Mouse (Mus musculus) gastrocnemius, adult 18-20 months (tissue): ENCODE measurements around the gene Trpc1. TPM values are rescaled to one million over a fixed set of nuclear protein-coding genes. Genes with fewer than 3 reads are reported as not detected.

Experiments
- DNase-seq: peaks from one replicate; pipeline ENCODE4 v3.0.0; 2021; ENCODE audit warnings: low spot score
- total RNA-seq, 2 experiments: library from RNA; stranded (reverse); gene quantifications; 2 replicates each; pipeline ENCODE4 v1.2.3; 2021

Gene Trpc1
- total RNA-seq, 2 experiments from 2014 or later, result 0.84 to 1.8 TPM

DNA sequence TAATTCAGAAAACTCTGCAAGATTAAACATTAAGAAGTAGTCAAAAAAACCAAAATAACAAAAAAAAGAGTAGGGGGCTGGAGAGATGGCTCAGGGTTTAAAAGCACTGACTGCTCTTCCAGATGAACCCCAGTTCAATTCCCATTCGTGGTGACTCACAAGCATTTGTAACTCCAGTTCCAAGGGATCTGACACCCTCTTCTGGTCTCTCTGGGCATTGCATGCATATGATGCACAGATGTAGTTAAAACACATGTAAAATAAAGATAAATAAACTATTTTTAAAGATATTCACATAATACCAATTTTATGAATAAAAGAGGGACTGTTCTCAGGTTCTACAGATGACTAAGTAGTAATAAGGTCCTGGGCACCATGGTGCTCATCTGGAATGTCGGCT is 52.4 kb downstream of the Trpc1 start:
- DNase-seq, result no peak

DNA sequence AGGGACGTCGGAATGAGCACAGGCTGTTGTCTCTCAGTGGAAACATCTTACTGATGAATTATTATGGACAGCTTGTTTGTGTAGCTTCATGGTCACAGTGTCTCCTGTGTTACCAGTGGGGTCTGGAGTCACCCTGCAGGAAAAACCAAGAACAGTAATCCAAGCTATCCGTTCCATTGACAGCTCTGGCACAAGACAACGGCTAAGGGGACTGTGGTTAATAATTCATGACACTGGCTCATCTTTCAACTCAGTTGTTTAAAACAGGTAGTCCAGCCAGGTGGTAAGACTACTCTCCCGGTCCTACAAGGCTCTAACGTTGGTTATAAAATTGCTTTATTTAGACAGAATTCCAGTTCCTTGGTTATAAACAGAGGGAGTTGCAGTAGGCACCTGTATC is 53.6 kb downstream of the Trpc1 start:
- DNase-seq, result no peak

GRCm38 (mm10) chr9:95695023-95695422 is 55.2 kb downstream of the Trpc1 start:
- DNase-seq, result no peak

- no peak for DNase-seq
Measured at GRCm38 (mm10) chr9:95694526-95694925, 55.6 kb downstream of the Trpc1 start.

DNA sequence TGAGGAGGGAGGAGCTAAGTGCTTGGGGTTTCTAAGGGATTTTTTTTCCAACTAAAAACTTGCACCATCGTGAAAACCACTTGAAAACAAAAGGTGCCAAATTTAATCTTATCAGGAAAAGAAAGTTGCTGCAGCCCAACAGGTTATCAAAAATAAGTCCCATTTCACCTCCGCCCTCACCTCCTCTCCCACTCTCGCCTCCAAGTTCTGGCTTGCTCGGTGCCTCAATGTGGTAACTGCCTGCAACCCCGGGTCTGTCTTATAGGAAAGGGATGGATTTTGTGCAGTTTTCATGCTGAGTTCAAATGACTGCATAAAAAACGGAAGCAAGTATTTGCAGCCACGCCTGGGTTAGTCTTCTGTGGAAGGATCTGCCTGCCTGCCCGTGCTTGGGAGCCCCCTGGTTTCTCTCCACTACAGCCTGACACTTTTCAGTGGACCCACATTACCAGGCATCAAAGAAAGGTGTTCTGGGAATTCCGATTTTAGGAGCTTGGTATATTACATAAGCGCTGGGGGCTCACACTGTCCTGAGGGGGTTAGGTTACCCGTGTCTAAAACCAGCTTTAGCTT is 56.6 kb downstream of the Trpc1 start:
- no peak for DNase-seq

DNA sequence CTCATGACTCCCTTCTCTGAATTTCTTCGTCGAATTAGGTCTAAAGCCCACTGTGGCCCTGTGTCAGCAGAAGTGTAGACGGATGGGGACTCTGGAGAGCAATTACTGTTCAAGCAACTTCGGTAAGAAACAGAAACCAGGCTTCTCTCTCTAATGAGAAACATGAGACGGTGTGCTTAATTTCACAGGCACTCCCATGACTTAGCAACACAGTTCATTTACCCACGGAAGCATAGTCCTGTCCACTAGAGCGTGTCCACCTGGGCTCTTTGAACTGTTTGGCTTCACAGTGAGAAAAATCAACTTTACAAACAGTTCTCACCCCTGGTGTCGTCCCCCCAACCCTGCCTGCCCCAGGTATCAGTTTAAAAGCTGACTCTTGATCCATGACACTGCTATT is 57.4 kb downstream of the Trpc1 start:
- DNase-seq, result no peak

DNA sequence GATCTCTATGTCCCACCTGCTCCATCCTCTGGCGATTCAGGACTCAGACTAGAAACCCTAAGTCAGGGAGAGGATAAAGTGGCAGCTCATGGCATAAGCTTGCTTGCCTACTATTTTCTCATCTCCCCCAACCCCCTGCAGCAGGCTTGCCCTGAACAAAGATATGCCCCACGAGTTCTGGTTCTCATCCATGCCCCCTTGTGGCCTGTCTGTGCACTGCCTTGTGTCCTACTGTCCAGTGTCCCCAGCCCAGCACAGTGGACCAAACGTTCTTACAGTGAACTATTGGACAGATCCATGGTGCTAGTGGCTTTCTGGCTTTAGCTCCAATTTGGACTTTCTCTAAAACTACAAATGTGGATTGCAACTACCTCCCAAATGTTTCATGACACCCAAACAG is 62.1 kb downstream of the Trpc1 start:
- peak; percentile 37 for DNase-seq

DNA sequence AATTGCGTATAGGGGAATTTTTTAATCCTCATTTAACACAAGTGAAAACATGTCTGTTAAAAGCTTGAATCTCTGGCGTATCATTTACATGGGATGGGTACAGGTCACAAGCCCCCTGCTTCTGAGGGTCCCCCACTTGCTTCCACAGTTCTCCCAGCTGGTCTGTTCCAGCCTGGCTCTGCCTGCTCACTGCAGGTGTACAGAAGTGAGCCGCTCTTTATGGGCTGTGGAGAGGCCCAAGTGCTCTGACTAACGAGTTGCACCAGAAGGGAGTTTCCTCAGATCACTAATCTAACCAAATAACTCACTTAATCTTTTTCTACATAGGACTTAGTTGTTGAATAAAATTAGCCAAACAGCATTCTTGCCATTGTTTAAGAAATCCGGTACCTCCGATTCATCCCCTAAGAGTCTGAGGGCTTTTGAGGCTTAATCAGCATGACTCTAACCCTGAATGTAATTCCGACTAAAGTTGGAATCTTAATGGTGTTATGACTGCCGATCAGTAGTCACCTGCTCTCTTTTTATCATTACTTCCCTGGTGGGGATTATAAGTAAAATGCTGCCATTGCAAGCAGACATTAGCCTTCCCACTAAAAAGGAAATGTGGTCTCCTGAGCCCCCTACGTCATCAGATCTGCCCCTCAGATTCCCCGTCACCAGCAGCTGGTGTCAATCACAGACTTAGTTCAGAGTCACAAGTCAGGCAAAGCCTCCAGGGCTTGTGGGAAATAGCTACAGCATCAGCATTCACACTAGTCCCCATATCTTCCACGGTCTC is 64.3 kb downstream of the Trpc1 start:
- DNase-seq, result no peak

- DNase-seq, result no peak
Measured at GRCm38 (mm10) chr9:95680691-95681090, 69.5 kb downstream of the Trpc1 start.

- DNase-seq, result no peak
Measured at GRCm38 (mm10) chr9:95679966-95680365, 70.2 kb downstream of the Trpc1 start.

DNA sequence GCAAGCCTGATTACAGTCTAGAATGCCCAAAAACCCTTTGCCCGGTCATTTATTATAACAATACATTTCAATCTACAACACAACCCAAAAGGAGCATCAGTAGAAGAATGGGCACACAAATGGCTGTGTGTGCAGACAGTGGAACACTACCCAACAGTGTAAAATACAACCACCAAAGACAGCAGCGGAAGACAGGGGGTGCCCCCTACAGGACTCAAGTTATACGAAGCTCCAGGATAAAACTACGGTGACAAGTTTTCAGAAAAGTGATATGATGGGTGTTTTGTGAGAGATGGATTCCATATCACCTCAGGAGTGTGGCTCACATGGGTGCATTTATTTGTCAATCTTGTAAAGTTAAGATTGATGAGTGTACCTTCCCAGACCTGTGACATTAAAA is 74.2 kb downstream of the Trpc1 start:
- no peak for DNase-seq

- peak; percentile 79 for DNase-seq
Measured at GRCm38 (mm10) chr9:95675064-95675699, 75.0 kb downstream of the Trpc1 start.

DNA sequence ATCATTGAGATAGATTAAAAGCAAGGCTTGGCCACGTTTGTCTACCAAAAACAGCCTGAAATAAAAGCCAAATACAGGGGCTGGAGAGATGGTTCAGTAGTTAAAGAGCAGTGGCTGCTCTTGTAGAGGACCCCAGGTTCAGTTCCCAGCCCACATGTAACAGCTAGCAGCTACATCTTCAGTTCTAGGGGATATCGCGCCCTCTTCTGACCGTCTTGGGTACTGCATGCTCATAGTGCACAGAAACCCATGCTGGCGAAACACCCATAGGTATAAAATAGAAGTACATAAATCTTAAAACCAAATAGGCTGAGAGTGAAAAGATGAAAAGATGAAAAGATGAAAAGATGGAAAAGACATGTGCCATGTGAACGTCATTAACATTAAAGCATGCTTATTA is 77.4 kb downstream of the Trpc1 start:
- no peak for DNase-seq

DNA sequence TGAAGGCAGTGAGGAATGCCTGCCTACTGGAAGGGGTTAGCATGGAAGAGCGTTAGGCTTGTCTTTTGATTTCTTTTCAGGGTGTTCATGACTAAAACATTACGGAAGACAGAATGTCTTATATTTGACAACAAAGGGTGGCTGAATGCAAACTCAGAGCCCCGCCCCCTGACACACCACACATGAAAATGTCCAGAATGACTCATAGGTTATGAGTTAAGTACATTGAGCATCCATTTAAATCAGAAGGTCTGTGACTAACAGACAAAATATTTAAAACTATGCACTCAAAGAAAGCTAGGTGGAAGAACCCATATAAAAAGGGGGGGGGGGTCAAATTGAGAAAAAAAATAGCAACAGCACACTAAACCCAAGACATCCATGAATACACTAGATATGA is 77.8 kb downstream of the Trpc1 start:
- DNase-seq, result no peak

GRCm38 (mm10) chr9:95668306-95668705 is 81.9 kb downstream of the Trpc1 start:
- DNase-seq, result no peak

- DNase-seq, result peak; percentile 50
Measured at GRCm38 (mm10) chr9:95667836-95668235, 82.3 kb downstream of the Trpc1 start.

- no peak for DNase-seq
Measured at GRCm38 (mm10) chr9:95665835-95666234, 84.3 kb downstream of the Trpc1 start.

DNA sequence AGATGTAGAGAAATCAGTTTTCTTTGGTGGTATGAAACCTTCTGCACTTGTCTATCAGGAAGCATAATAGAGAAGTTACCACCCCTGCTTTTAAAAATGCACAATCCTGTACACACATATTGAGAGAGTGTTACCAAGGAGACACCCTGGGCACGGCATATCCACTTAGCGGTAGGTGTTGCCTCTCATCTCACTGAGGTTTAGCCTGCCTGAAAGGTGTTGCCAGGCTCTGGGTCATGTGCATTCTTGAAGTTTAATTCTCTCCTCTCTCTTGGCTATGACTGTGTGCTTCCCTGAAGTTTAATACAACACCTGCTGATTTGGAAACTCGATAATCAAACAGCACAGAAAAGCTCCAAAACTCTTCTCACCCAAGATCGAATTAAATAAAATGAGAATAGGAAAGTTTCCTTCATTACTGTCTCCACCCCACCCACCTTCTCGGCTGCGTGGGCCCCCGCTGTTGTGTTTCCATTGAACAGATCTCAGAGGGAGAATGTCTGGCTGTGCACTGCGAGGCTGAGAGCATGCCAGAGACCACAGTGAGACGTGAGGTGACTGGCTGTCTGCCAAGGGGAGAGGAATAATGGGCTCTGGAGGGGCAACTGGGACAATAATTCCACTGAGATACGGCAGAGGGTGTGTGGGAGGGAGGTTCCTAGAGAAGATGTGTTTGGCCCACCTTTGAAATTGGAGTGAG is 85.7 kb downstream of the Trpc1 start:
- DNase-seq, result no peak

- peak; percentile 48 for DNase-seq
Measured at GRCm38 (mm10) chr9:95657941-95658340, 92.2 kb downstream of the Trpc1 start.
